Comparison of ENCODE assay signal across 23 mouse cellular contexts in the genomic region with DNA sequence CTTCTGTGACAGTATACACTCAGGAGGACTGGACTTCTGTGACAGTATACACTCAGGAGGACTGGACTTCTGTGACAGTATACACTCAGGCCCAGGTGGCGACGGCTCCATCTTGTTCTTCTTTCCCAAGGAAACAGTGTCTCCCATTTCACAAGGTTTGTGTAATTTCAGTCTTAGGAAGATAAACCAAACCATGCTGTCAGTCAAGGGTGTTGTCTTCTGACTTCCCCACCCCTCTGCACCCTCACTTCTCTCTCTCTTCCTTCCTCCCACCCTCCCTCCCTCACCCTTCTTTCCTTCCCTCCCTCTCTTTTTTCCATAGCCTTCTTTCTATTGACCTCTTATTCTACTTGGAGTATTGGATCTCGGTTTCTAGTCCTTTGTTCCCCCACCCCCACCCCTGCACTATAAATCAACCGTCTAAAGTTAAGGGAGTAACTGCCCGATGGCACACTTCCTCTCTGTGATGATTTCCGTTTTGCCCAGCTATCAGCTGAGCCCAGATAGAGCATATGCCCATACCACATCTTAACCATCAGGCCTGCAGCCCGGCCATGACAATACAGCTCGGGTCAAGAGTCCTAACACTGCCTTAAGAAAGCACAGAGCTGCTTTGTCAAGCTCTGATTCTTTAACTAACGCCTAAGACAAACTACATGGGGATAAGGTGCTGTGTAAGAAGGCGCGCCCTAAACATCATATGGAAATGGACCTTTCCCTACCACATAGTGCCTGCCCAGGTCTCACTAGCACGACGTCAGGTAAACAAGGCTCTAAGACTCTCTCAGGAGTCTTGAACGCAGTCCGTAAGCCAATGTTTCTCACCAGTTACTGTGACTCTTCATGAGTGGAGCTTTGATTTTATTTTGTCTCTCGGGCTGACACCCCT. TPM values are rescaled to one million over a fixed set of nuclear protein-coding genes. Genes with fewer than 3 reads are reported as not detected.
DNase-seq lines count a peak whose midpoint lies in the region; ATAC-seq and TF ChIP-seq lines count a peak whose summit lies in the region.
"Had no signal": no experiment of that assay in that cellular context is flagged by ENCODE, and none has a peak within 500 bp of the region (broad histone marks: within the 10 kb centered on the region; RNA-seq: fewer than 3 reads in every experiment).

No protein-coding gene starts in this region.

- intact Hi-C loops in left cerebral cortex, postnatal 4 days (cut with DNase I) = no loop called here

- peak; percentile 86 to 95 for TF ChIP-seq EP300 in MEL (IDR thresholded peaks at IDR 0.05; ENCODE audit: low read depth in 1 of 2, low read length in 2 of 2)

- no peak overlapping the region for H3K9ac ChIP-seq in MEL (ENCODE audit: control insufficient read depth, low read depth, low read length, poor library complexity, severe bottlenecking)
- H3K9ac ChIP-seq in liver, embryonic 12.5 days = no peak overlapping the region
- no peak overlapping the region for H3K9ac ChIP-seq in neural tube, embryonic 15.5 days (replicated peaks)
- H3K9ac ChIP-seq: hindbrain, embryonic 12.5 days; midbrain, embryonic 13.5 days had no signal

- no peaks in the 10 kb centered on the region for H3K27me3 ChIP-seq in MEL (ENCODE audit: control insufficient read depth in 1 of 2, insufficient read depth in 2 of 2, low read length in 2 of 2)
- no peaks in the 10 kb centered on the region for H3K27me3 ChIP-seq in liver, embryonic 12.5 days (replicated peaks)
- no peaks in the 10 kb centered on the region for H3K27me3 ChIP-seq in megakaryocyte, embryonic 14.5 days (replicated peaks)
- no peaks in the 10 kb centered on the region for H3K27me3 ChIP-seq in neural tube, embryonic 15.5 days (replicated peaks)
- H3K27me3 ChIP-seq: hindbrain, embryonic 12.5 days; midbrain, embryonic 13.5 days had no signal

- H3K36me3 ChIP-seq in MEL (ENCODE audit: control insufficient read depth in 1 of 2, insufficient read depth in 2 of 2, low read length in 2 of 2) = peaks cover 20 to 27% of the 10 kb centered on the region in 2 experiments
- H3K36me3 ChIP-seq in liver, embryonic 12.5 days = peaks cover 81% of the 10 kb centered on the region
- peaks cover 92% of the 10 kb centered on the region for H3K36me3 ChIP-seq in megakaryocyte, embryonic 14.5 days (replicated peaks; ENCODE audit: low read length)
- no peaks in the 10 kb centered on the region for H3K36me3 ChIP-seq in neural tube, embryonic 15.5 days
- H3K36me3 ChIP-seq: midbrain, embryonic 13.5 days had no signal

- TF ChIP-seq RAD21 in MEL (IDR thresholded peaks at IDR 0.05; ENCODE audit: low read depth, low read length) = no peak

- H3K4me1 ChIP-seq in MEL (ENCODE audit: control insufficient read depth in 1 of 2, insufficient read depth in 2 of 2, low read length in 2 of 2) = peaks cover 8 to 18% of the 10 kb centered on the region in 2 experiments
- peaks cover 64% of the 10 kb centered on the region for H3K4me1 ChIP-seq in liver, embryonic 12.5 days
- peaks cover 96% of the 10 kb centered on the region for H3K4me1 ChIP-seq in megakaryocyte, embryonic 14.5 days
- no peaks in the 10 kb centered on the region for H3K4me1 ChIP-seq in neural tube, embryonic 15.5 days
- H3K4me1 ChIP-seq: hindbrain, embryonic 12.5 days; midbrain, embryonic 13.5 days had no signal

- DNase-seq in 416B (ENCODE audit: low read depth) = peak; percentile 94
- peak; percentile 68 for DNase-seq in MEL (ENCODE audit: low read depth, low spot score)
- no peak for DNase-seq in left cerebral cortex, postnatal 4 days
- DNase-seq in natural killer cell, adult 2 months (ENCODE audit: low spot score in 2 of 2) = no peak
- no peak for DNase-seq in urinary bladder, postnatal 10 days (ENCODE audit: low spot score)
- DNase-seq: adrenal gland, adult 2 months; cerebellum, adult 11 months; cerebellum, postnatal 14 days; heart, adult 11 months; kidney, adult 9 months; kidney, postnatal 36 days; layer of hippocampus, adult 9-11 months; lung, postnatal 14 days; right cerebral cortex, adult 18-20 months had no signal

- H3K4me2 ChIP-seq in liver, embryonic 12.5 days = peak overlapping the region; percentile 18; the same call in 1 of the 2 replicates
- H3K4me2 ChIP-seq in neural tube, embryonic 15.5 days = no peak overlapping the region
- H3K4me2 ChIP-seq: hindbrain, embryonic 12.5 days; midbrain, embryonic 13.5 days had no signal

- H3K9me3 ChIP-seq in MEL (replicated peaks; ENCODE audit: insufficient read depth, low read length) = no peaks in the 10 kb centered on the region
- H3K9me3 ChIP-seq in liver, embryonic 12.5 days (replicated peaks) = peaks cover 11% of the 10 kb centered on the region
- peaks cover 11% of the 10 kb centered on the region for H3K9me3 ChIP-seq in megakaryocyte, embryonic 14.5 days
- no peaks in the 10 kb centered on the region for H3K9me3 ChIP-seq in neural tube, embryonic 15.5 days (replicated peaks)

- no peak for TF ChIP-seq POLR2A in MEL (IDR thresholded peaks at IDR 0.05; ENCODE audit: control insufficient read depth in 1 of 2, insufficient read depth in 1 of 2, low read depth in 1 of 2, low read length in 2 of 2, poor library complexity in 1 of 2)

- TF ChIP-seq CTCF in MEL (IDR thresholded peaks at IDR 0.05 in 2 of 3, conservative IDR thresholded peaks at IDR 0.05 in 1 of 3; ENCODE audit: control insufficient read depth in 1 of 3, insufficient read depth in 1 of 3, low read depth in 2 of 3, low read length in 3 of 3, poor library complexity in 1 of 3, severe bottlenecking in 1 of 3) = no peak

- H3K4me3 ChIP-seq in MEL (ENCODE audit: control insufficient read depth in 1 of 2, insufficient read depth in 1 of 2, low read depth in 2 of 2, low read length in 2 of 2) = no peak overlapping the region
- H3K4me3 ChIP-seq in liver, embryonic 12.5 days = no peak overlapping the region
- H3K4me3 ChIP-seq in megakaryocyte, embryonic 14.5 days (replicated peaks) = peak overlapping the region; percentile 83
- no peak overlapping the region for H3K4me3 ChIP-seq in neural tube, embryonic 15.5 days (replicated peaks)
- H3K4me3 ChIP-seq: erythroblast, embryonic 14.5 days; hindbrain, embryonic 12.5 days; midbrain, embryonic 13.5 days; myocyte had no signal

- H3K79me2 ChIP-seq in MEL (ENCODE audit: control insufficient read depth, insufficient read depth, low read length, poor library complexity) = peaks cover 71% of the 10 kb centered on the region

- 36% methylated on average over 16 of the region's 16 CpGs for WGBS in liver, embryonic 12.5 days (ENCODE audit: insufficient replicate concordance)
- WGBS in neural tube, embryonic 15.5 days = 75% methylated on average over 16 of the region's 16 CpGs

- peak; percentile 53 for ATAC-seq in liver, embryonic 12.5 days
- no peak for ATAC-seq in neural tube, embryonic 15.5 days (ENCODE audit: low FRiP score)
- ATAC-seq: forebrain, embryonic 14.5 days; inflammation-experienced regulatory T-cells, adult 6 months; midbrain, embryonic 13.5 days had no signal

- peak overlapping the region; percentile 68 for H3K27ac ChIP-seq in MEL (ENCODE audit: control insufficient read depth, low read depth, low read length)
- peak overlapping the region; percentile 32; the same call in 1 of the 2 replicates for H3K27ac ChIP-seq in liver, embryonic 12.5 days
- no peak overlapping the region for H3K27ac ChIP-seq in neural tube, embryonic 15.5 days (replicated peaks)
- H3K27ac ChIP-seq: hindbrain, embryonic 12.5 days; midbrain, embryonic 13.5 days had no signal

TF ChIP-seq in MEL, 35 proteins besides CTCF, POLR2A, EP300 and RAD21 (continues in another document):
- TF ChIP-seq MAZ (IDR thresholded peaks at IDR 0.05; ENCODE audit: low read depth, low read length) (peak; percentile 10; the same call in 1 of the 2 replicates), CHD2 (IDR thresholded peaks at IDR 0.05; ENCODE audit: low read length) (peak; percentile 47), MYB (IDR thresholded peaks at IDR 0.05; ENCODE audit: low read depth, low read length) (peak; percentile 95), GATA1 (IDR thresholded peaks at IDR 0.05; ENCODE audit: low read depth, low read length) (peak; percentile 69), TAL1 (IDR thresholded peaks at IDR 0.05; ENCODE audit: low read length) (peak; percentile 81), HCFC1 (IDR thresholded peaks at IDR 0.05; ENCODE audit: low read depth, low read length) (no peak), BHLHE40 (IDR thresholded peaks at IDR 0.05; ENCODE audit: borderline replicate concordance, low read depth, low read length) (0 out of 2 replicates have a peak, but pooled peaks have one; percentile 40), JUND (IDR thresholded peaks at IDR 0.05; ENCODE audit: low read depth, low read length) (no peak), KAT2A (conservative IDR thresholded peaks at IDR 0.05; ENCODE audit: low read depth, low read length) (no peak), SIN3A (IDR thresholded peaks at IDR 0.05; ENCODE audit: low read length) (peak; percentile 67), NELFE (IDR thresholded peaks at IDR 0.05; ENCODE audit: low read depth, low read length) (no peak), ETS1 (IDR thresholded peaks at IDR 0.05; ENCODE audit: low read depth, low read length) (peak; percentile 90), UBTF (IDR thresholded peaks at IDR 0.05; ENCODE audit: borderline replicate concordance, insufficient read depth, low read depth, low read length) (no peak), ZKSCAN1 (IDR thresholded peaks at IDR 0.05; ENCODE audit: low read depth, low read length) (no peak), MXI1 (IDR thresholded peaks at IDR 0.05; ENCODE audit: low read depth, low read length) (peak; percentile 56; the same call in 1 of the 2 replicates), ZMIZ1 (IDR thresholded peaks at IDR 0.05; ENCODE audit: low read depth, low read length) (no peak)

RNA-seq across cellular contexts. Expression of gene Taok3, which starts 29.4 kb away (rescaled TPM):
- total RNA-seq in MEL (2012; rRNA removed) = 32.1 and 33.7 TPM in 2 replicates
- 10 to 100 TPM in 1 of 2 experiments, not detected in 1; 79.2 TPM for polyA plus RNA-seq in MEL (2012; ENCODE audit: insufficient read depth in 1 of 2, insufficient read length in 2 of 2, low read depth in 1 of 2, low replicate concordance in 2 of 2, missing spikeins in 1 of 2)
- 67.9 and 68.6 TPM in 2 replicates for polyA plus RNA-seq in liver, embryonic 12.5 days (2016; fragmentation: Nextera tagmentation; extraction: Ambion mirVana)
- 75.0 and 157 TPM in 2 replicates for polyA plus RNA-seq in megakaryocyte, embryonic 14.5 days (2012; ENCODE audit: insufficient read depth, low replicate concordance)
- 10 to 100 TPM; 80.6 to 85.3 TPM for total RNA-seq in left cerebral cortex, postnatal 4 days (2021)
- polyA plus RNA-seq in neural tube, embryonic 15.5 days (2015; fragmentation: Nextera tagmentation; extraction: Ambion mirVana) = 63.8 and 67.1 TPM in 2 replicates

RNA-seq across cellular contexts. Expression of gene Suds3, which starts 33.4 kb away (rescaled TPM):
- total RNA-seq in MEL (2012; rRNA removed) = 64.6 and 67.8 TPM in 2 replicates
- polyA plus RNA-seq in MEL (2012; ENCODE audit: insufficient read depth in 1 of 2, insufficient read length in 2 of 2, low read depth in 1 of 2, low replicate concordance in 2 of 2, missing spikeins in 1 of 2) = 100 to 1,000 TPM in 1 of 2 experiments, not detected in 1; 102 TPM
- 61.2 and 66.4 TPM in 2 replicates for polyA plus RNA-seq in liver, embryonic 12.5 days (2016; fragmentation: Nextera tagmentation; extraction: Ambion mirVana)
- 37.1 and 38.0 TPM in 2 replicates for polyA plus RNA-seq in megakaryocyte, embryonic 14.5 days (2012; ENCODE audit: insufficient read depth, low replicate concordance)
- total RNA-seq in left cerebral cortex, postnatal 4 days (2021) = 10 to 100 TPM; 81.4 to 81.6 TPM
- 79.4 and 81.9 TPM in 2 replicates for polyA plus RNA-seq in neural tube, embryonic 15.5 days (2015; fragmentation: Nextera tagmentation; extraction: Ambion mirVana)

Comparison
In these comparisons a context has a peak if more than half of its experiments do, and no peak if none do; other contexts are left out.
1. DNase-seq: peak in 416B (single experiment) and MEL (single experiment); none in left cerebral cortex, postnatal 4 days (single experiment), natural killer cell, adult 2 months (0 of 2) and urinary bladder, postnatal 10 days (single experiment).